Mouse (Mus musculus) kidney, postnatal 0 days (tissue): ENCODE measurements around the gene Ksr1. TPM values are rescaled to one million over a fixed set of nuclear protein-coding genes. Genes with fewer than 3 reads are reported as not detected.

Experiments
- ATAC-seq: fragments of 200-750 bp; cut with Nextera tagmentation; replicated peaks from 2 replicates; pipeline ENCODE4 v1.8.0; 2017; ENCODE audit warnings: low read depth, moderate number of reproducible peaks, moderate TSS enrichment, moderate library complexity; ENCODE audit not compliant: low FRiP score
- DNase-seq: peaks from one replicate; pipeline ENCODE4 v3.0.0-alpha.2; 2016; ENCODE audit warnings: low spot score
- H3K27ac ChIP-seq: fragments of 300-500 bp; sonication (generic); 2 replicates; pipeline ENCODE4 v1.5.1; 2014; ENCODE audit warnings: mild to moderate bottlenecking
- H3K27me3 ChIP-seq: fragments of 300-500 bp; sonication (generic); 2 replicates; pipeline ENCODE4 v1.6.1; 2014; ENCODE audit warnings: low read length, mixed read lengths; ENCODE audit not compliant: insufficient read depth
- H3K36me3 ChIP-seq: fragments of 300-500 bp; sonication (generic); 2 replicates; pipeline ENCODE4 v1.6.1; 2014; ENCODE audit warnings: low read length, mixed read lengths; ENCODE audit not compliant: insufficient read depth
- H3K4me1 ChIP-seq: fragments of 300-500 bp; sonication (generic); replicated peaks from 2 replicates; pipeline ENCODE4 v1.6.1; 2014; ENCODE audit warnings: antibody characterized with exemption, low read length, mixed read lengths; ENCODE audit not compliant: insufficient read depth
- H3K4me2 ChIP-seq: fragments of 300-500 bp; sonication (generic); 2 replicates; pipeline ENCODE4 v1.6.1; 2014; ENCODE audit warnings: mild to moderate bottlenecking, low read length, moderate library complexity, mixed read lengths
- H3K4me3 ChIP-seq: fragments of 300-500 bp; sonication (generic); replicated peaks from 2 replicates; pipeline ENCODE4 v1.5.1; 2014; ENCODE audit warnings: low read depth, low read length
- H3K9ac ChIP-seq: fragments of 300-500 bp; sonication (generic); 2 replicates; pipeline ENCODE4 v1.6.1; 2014; ENCODE audit warnings: low read depth, low read length
- H3K9me3 ChIP-seq: fragments of 300-500 bp; sonication (generic); replicated peaks from 2 replicates; pipeline ENCODE4 v1.6.1; 2016; ENCODE audit warnings: low read length, inconsistent platforms, mixed read lengths
- CTCF ChIP-seq: IDR thresholded peaks from 2 replicates; pipeline ENCODE4 v1.5.1; 2016; ENCODE audit warnings: antibody characterized with exemption, low read depth, mild to moderate bottlenecking, moderate library complexity
- WGBS: fragments of 180-500 bp; shearing (Covaris S2); extraction: QIAGEN DNeasy Blood & Tissue Kit; methylation state at CpG from one replicate; pipeline ENCODE4 v1.1.7; 2014; 5-methylcytosine and 5-hydroxymethylcytosine counted together
- polyA plus RNA-seq: library from polyadenylated mRNA; unstranded; fragments of >200 nt; fragmentation: Nextera tagmentation; extraction: Ambion mirVana; gene quantifications from 2 replicates; pipeline ENCODE4 v1.2.1, GENCODE M21; 2015

The Ksr1 gene
- polyA plus RNA-seq, 1 experiment from 2014 or later, result 1.8 TPM

GRCm38 (mm10) chr11:79138621-79139020 lies 7.6 kb downstream of the Ksr1 start:
- Histone ChIP-seq H3K9me3 (no peaks in the 10 kb centered on the region), H3K9ac (no peak overlapping the region), H3K27ac (no peak overlapping the region), H3K4me2 (no peak overlapping the region), H3K36me3 (no peaks in the 10 kb centered on the region), H3K4me1 (no peaks in the 10 kb centered on the region; the same call in none of the 2 replicates), H3K27me3 (no peaks in the 10 kb centered on the region), H3K4me3 (no peak overlapping the region)
- no peak for ATAC-seq
- no peak for TF ChIP-seq CTCF
- DNase-seq, result no peak
- 67% methylated on average over 6 of the region's 6 CpGs for WGBS

- H3K9ac ChIP-seq, result no peak overlapping the region
- no peaks in the 10 kb centered on the region; the same call in none of the 2 replicates for H3K4me1 ChIP-seq
- no peak for DNase-seq
- H3K36me3 ChIP-seq, result no peaks in the 10 kb centered on the region
- H3K27ac ChIP-seq, result no peak overlapping the region
- H3K9me3 ChIP-seq, result no peaks in the 10 kb centered on the region
- H3K4me3 ChIP-seq, result no peak overlapping the region
- 81% methylated on average over 5 of the region's 5 CpGs for WGBS
- no peak for TF ChIP-seq CTCF
- H3K4me2 ChIP-seq, result no peak overlapping the region
- ATAC-seq, result no peak
- no peaks in the 10 kb centered on the region for H3K27me3 ChIP-seq
These were observed 9.0 kb downstream of the Ksr1 start for GRCm38 (mm10) chr11:79137245-79137644.

GRCm38 (mm10) chr11:79135685-79136360 lies 10.4 kb downstream of the Ksr1 start:
- no peaks in the 10 kb centered on the region for H3K36me3 ChIP-seq
- H3K4me2 ChIP-seq, result no peak overlapping the region; the same call in 1 of the 2 replicates
- H3K9me3 ChIP-seq, result no peaks in the 10 kb centered on the region
- peak overlapping the region; percentile 58 for H3K27ac ChIP-seq
- H3K4me1 ChIP-seq, result no peaks in the 10 kb centered on the region; the same call in 1 of the 2 replicates
- peak; percentile 58 for DNase-seq
- no peak for ATAC-seq
- no peak overlapping the region for H3K9ac ChIP-seq
- H3K4me3 ChIP-seq, result no peak overlapping the region
- no peaks in the 10 kb centered on the region for H3K27me3 ChIP-seq
- WGBS, result 30% methylated on average over 7 of the region's 7 CpGs
- TF ChIP-seq CTCF, result no peak

GRCm38 (mm10) chr11:79135105-79135503 lies 11.1 kb downstream of the Ksr1 start:
- WGBS, result 95% methylated on average over 13 of the region's 13 CpGs
- Histone ChIP-seq H3K9ac (no peak overlapping the region), H3K4me1 (no peaks in the 10 kb centered on the region; the same call in 1 of the 2 replicates), H3K4me3 (no peak overlapping the region), H3K4me2 (no peak overlapping the region), H3K9me3 (no peaks in the 10 kb centered on the region), H3K36me3 (no peaks in the 10 kb centered on the region), H3K27ac (0 out of 2 replicates have a peak overlapping the region, but pooled peaks have one; percentile 58), H3K27me3 (no peaks in the 10 kb centered on the region)
- no peak for ATAC-seq
- DNase-seq, result no peak
- no peak for TF ChIP-seq CTCF

- ATAC-seq (no peak), DNase-seq (no peak)
- TF ChIP-seq CTCF, result no peak
- Histone ChIP-seq H3K4me1 (no peaks in the 10 kb centered on the region; the same call in 1 of the 2 replicates), H3K27me3 (no peaks in the 10 kb centered on the region), H3K4me3 (no peak overlapping the region), H3K27ac (no peak overlapping the region), H3K9ac (no peak overlapping the region), H3K4me2 (no peak overlapping the region), H3K36me3 (no peaks in the 10 kb centered on the region), H3K9me3 (no peaks in the 10 kb centered on the region)
- 63% methylated on average over 13 of the region's 13 CpGs for WGBS
These were observed 11.6 kb downstream of the Ksr1 start for GRCm38 (mm10) chr11:79134416-79135104.

- ATAC-seq, result no peak
- no peaks in the 10 kb centered on the region for H3K36me3 ChIP-seq
- no peak overlapping the region for H3K4me3 ChIP-seq
- H3K27me3 ChIP-seq, result no peaks in the 10 kb centered on the region
- no peak for TF ChIP-seq CTCF
- no peak overlapping the region for H3K4me2 ChIP-seq
- H3K9ac ChIP-seq, result no peak overlapping the region
- H3K27ac ChIP-seq, result no peak overlapping the region
- H3K4me1 ChIP-seq, result no peaks in the 10 kb centered on the region; the same call in 1 of the 2 replicates
- no peaks in the 10 kb centered on the region for H3K9me3 ChIP-seq
- DNase-seq, result no peak
- 84% methylated on average over 9 of the region's 9 CpGs for WGBS
These were observed 12.2 kb downstream of the Ksr1 start for GRCm38 (mm10) chr11:79133961-79134360.
